Mouse (Mus musculus) thymus, adult 2 months (tissue): ENCODE results near the gene Olfm4.

Experiments
- CTCF ChIP-seq: fragments of 200-500 bp; IDR thresholded peaks from 2 replicates; pipeline ENCODE4 v1.5.1; 2012; ENCODE audit warnings: mild to moderate bottlenecking, control low read depth, low read length, moderate library complexity, borderline replicate concordance; ENCODE audit not compliant: control insufficient read depth, poor library complexity, insufficient read depth; ENCODE audit errors: extremely low read depth
- POLR2A ChIP-seq: fragments of 200-500 bp; IDR thresholded peaks from 2 replicates; pipeline ENCODE4 v1.6.1; 2012; ENCODE audit warnings: mild to moderate bottlenecking, low read length, control low read depth, moderate library complexity; ENCODE audit not compliant: control insufficient read depth, poor library complexity, insufficient read depth; ENCODE audit errors: extremely low read depth

DNA sequence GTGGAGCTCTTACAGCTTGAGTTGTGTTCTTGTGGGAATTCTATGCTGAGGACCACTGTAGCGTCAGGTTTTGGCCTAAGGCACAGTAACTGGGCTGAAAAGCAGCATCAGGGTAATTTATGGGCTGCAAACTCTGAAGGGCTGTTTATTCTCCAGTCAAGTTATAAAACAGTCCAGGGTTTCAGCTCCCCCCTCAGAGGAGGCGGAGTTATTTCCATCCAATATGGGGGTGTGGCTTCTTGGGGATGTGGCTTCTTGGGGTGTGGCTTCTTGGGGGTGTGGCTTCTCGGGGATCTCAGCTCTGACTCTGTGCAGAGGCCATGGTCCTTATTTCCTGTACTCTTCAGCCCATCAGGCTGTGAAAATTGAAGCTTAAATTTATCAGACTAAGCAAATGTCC, 28.2 kb upstream of the Olfm4 start:
- no peak for TF ChIP-seq CTCF
- no peak for TF ChIP-seq POLR2A
